Mouse (Mus musculus): ENCODE measurements at regions not wholly inside any gene's neighbourhood (a gene's known extent, or its start where the extent isn't known, plus 50 kb on each side); places are given as distances from the start of the nearest gene placed in this dataset.

- H3K9me3 ChIP-seq (ENCODE audit: low read length): no peaks in the 10 kb centered on the region
- no peak overlapping the region for H3K9ac ChIP-seq (replicated peaks; ENCODE audit: low read depth)
- TF ChIP-seq EP300 (IDR thresholded peaks at IDR 0.05) (no peak), CTCF (IDR thresholded peaks at IDR 0.05) (no peak)
- H3K27ac ChIP-seq (ENCODE audit: low read length): no peak overlapping the region
- no peak for ATAC-seq
- WGBS: 65% methylated on average over 2 of the region's 2 CpGs
- no peak overlapping the region for H3K4me3 ChIP-seq (ENCODE audit: low read depth, low read length)
- no peaks in the 10 kb centered on the region for H3K4me1 ChIP-seq (ENCODE audit: insufficient read depth, low read depth, low read length)
- H3K27me3 ChIP-seq (replicated peaks; ENCODE audit: insufficient read depth, low read length): no peaks in the 10 kb centered on the region
- DNase-seq (ENCODE audit: low spot score): no peak
- no peaks in the 10 kb centered on the region for H3K36me3 ChIP-seq (ENCODE audit: insufficient read depth, low read length)
- H3K4me2 ChIP-seq (replicated peaks; ENCODE audit: low read depth, low read length): no peak overlapping the region
Measured at GRCm38 (mm10) chr6:7463896-7464295, 90.8 kb upstream of the Tac1 start.

- H3K4me3 ChIP-seq (ENCODE audit: low read depth, low read length): no peak overlapping the region
- TF ChIP-seq EP300 (IDR thresholded peaks at IDR 0.05) (no peak), CTCF (IDR thresholded peaks at IDR 0.05) (no peak)
- no peak for DNase-seq (ENCODE audit: low spot score)
- no peaks in the 10 kb centered on the region for H3K9me3 ChIP-seq (ENCODE audit: low read length)
- H3K27ac ChIP-seq (ENCODE audit: low read length): no peak overlapping the region
- WGBS: 69% methylated on average over 2 of the region's 2 CpGs
- no peak overlapping the region for H3K4me2 ChIP-seq (replicated peaks; ENCODE audit: low read depth, low read length)
- no peak for ATAC-seq
- no peaks in the 10 kb centered on the region for H3K36me3 ChIP-seq (ENCODE audit: insufficient read depth, low read length)
- H3K9ac ChIP-seq (replicated peaks; ENCODE audit: low read depth): no peak overlapping the region
- H3K4me1 ChIP-seq (ENCODE audit: insufficient read depth, low read depth, low read length): no peaks in the 10 kb centered on the region
- H3K27me3 ChIP-seq (replicated peaks; ENCODE audit: insufficient read depth, low read length): no peaks in the 10 kb centered on the region
Measured at GRCm38 (mm10) chr6:7464346-7464745, 90.3 kb upstream of the Tac1 start.

GRCm38 (mm10) chr6:7472366-7473026 is 82.2 kb upstream of the Tac1 start:
- TF ChIP-seq EP300 (IDR thresholded peaks at IDR 0.05) (no peak), CTCF (IDR thresholded peaks at IDR 0.05) (no peak)
- Histone ChIP-seq H3K9ac (replicated peaks; ENCODE audit: low read depth) (no peak overlapping the region), H3K9me3 (ENCODE audit: low read length) (no peaks in the 10 kb centered on the region), H3K4me2 (replicated peaks; ENCODE audit: low read depth, low read length) (no peak overlapping the region), H3K4me3 (ENCODE audit: low read depth, low read length) (no peak overlapping the region), H3K27me3 (replicated peaks; ENCODE audit: insufficient read depth, low read length) (no peaks in the 10 kb centered on the region), H3K4me1 (ENCODE audit: insufficient read depth, low read depth, low read length) (no peaks in the 10 kb centered on the region), H3K36me3 (ENCODE audit: insufficient read depth, low read length) (no peaks in the 10 kb centered on the region), H3K27ac (ENCODE audit: low read length) (no peak overlapping the region)
- 25% methylated on average over 7 of the region's 7 CpGs for WGBS
- ATAC-seq: no peak
- DNase-seq (ENCODE audit: low spot score): peak; percentile 8

GRCm38 (mm10) chr6:7473730-7474129 is 80.9 kb upstream of the Tac1 start:
- TF ChIP-seq CTCF (IDR thresholded peaks at IDR 0.05) (no peak), EP300 (IDR thresholded peaks at IDR 0.05) (no peak)
- no peak overlapping the region for H3K9ac ChIP-seq (replicated peaks; ENCODE audit: low read depth)
- H3K4me1 ChIP-seq (ENCODE audit: insufficient read depth, low read depth, low read length): no peaks in the 10 kb centered on the region
- H3K4me3 ChIP-seq (ENCODE audit: low read depth, low read length): no peak overlapping the region
- H3K27me3 ChIP-seq (replicated peaks; ENCODE audit: insufficient read depth, low read length): no peaks in the 10 kb centered on the region
- ATAC-seq (no peak), DNase-seq (ENCODE audit: low spot score) (no peak)
- no peak overlapping the region for H3K27ac ChIP-seq (ENCODE audit: low read length)
- no peak overlapping the region for H3K4me2 ChIP-seq (replicated peaks; ENCODE audit: low read depth, low read length)
- no peaks in the 10 kb centered on the region for H3K36me3 ChIP-seq (ENCODE audit: insufficient read depth, low read length)
- WGBS: 72% methylated on average over 3 of the region's 3 CpGs
- H3K9me3 ChIP-seq (ENCODE audit: low read length): no peaks in the 10 kb centered on the region

- no peaks in the 10 kb centered on the region for H3K36me3 ChIP-seq (ENCODE audit: insufficient read depth, low read length)
- ATAC-seq: no peak
Measured at GRCm38 (mm10) chr6:7476907-7477306, 77.8 kb upstream of the Tac1 start.

GRCm38 (mm10) chr6:7494299-7494698 is 60.4 kb upstream of the Tac1 start:
- no peaks in the 10 kb centered on the region for H3K4me1 ChIP-seq (ENCODE audit: insufficient read depth, low read depth, low read length)
- H3K27me3 ChIP-seq (replicated peaks; ENCODE audit: insufficient read depth, low read length): no peaks in the 10 kb centered on the region
- no peak for DNase-seq (ENCODE audit: low spot score)
- no peak for TF ChIP-seq EP300 (IDR thresholded peaks at IDR 0.05)
- TF ChIP-seq CTCF (IDR thresholded peaks at IDR 0.05): no peak
- no peak for ATAC-seq
- H3K9me3 ChIP-seq (ENCODE audit: low read length): no peaks in the 10 kb centered on the region
- WGBS: 59% methylated on average over 2 of the region's 2 CpGs
- H3K4me2 ChIP-seq (replicated peaks; ENCODE audit: low read depth, low read length): no peak overlapping the region
- no peak overlapping the region for H3K9ac ChIP-seq (replicated peaks; ENCODE audit: low read depth)
- no peak overlapping the region for H3K4me3 ChIP-seq (ENCODE audit: low read depth, low read length)
- H3K27ac ChIP-seq (ENCODE audit: low read length): no peak overlapping the region
- H3K36me3 ChIP-seq (ENCODE audit: insufficient read depth, low read length): no peaks in the 10 kb centered on the region

More at GRCm38 (mm10) chr6:7476907-7477306, 77.8 kb upstream of the Tac1 start:
- TF ChIP-seq CTCF (IDR thresholded peaks at IDR 0.05) (no peak), EP300 (IDR thresholded peaks at IDR 0.05) (no peak)
- no peaks in the 10 kb centered on the region for H3K27me3 ChIP-seq (replicated peaks; ENCODE audit: insufficient read depth, low read length)
- DNase-seq (ENCODE audit: low spot score): no peak
- no peak overlapping the region for H3K4me2 ChIP-seq (replicated peaks; ENCODE audit: low read depth, low read length)
- H3K4me1 ChIP-seq (ENCODE audit: insufficient read depth, low read depth, low read length): no peaks in the 10 kb centered on the region
- no peaks in the 10 kb centered on the region for H3K9me3 ChIP-seq (ENCODE audit: low read length)
- no peak overlapping the region for H3K27ac ChIP-seq (ENCODE audit: low read length)
- no peak overlapping the region for H3K9ac ChIP-seq (replicated peaks; ENCODE audit: low read depth)
- 61% methylated on average over 1 of the region's 1 CpGs for WGBS
- H3K4me3 ChIP-seq (ENCODE audit: low read depth, low read length): no peak overlapping the region

GRCm38 (mm10) chr6:7496766-7497165 is 57.9 kb upstream of the Tac1 start:
- H3K27me3 ChIP-seq (replicated peaks; ENCODE audit: insufficient read depth, low read length): no peaks in the 10 kb centered on the region
- 44% methylated on average over 3 of the region's 3 CpGs for whole genome bisulfite sequencing
- TF ChIP-seq EP300 (IDR thresholded peaks at IDR 0.05): no peak
- no peak for TF ChIP-seq CTCF (IDR thresholded peaks at IDR 0.05)
- H3K9me3 ChIP-seq (ENCODE audit: low read length): no peaks in the 10 kb centered on the region
- no peak for ATAC-seq
- H3K36me3 ChIP-seq (ENCODE audit: insufficient read depth, low read length): no peaks in the 10 kb centered on the region
- H3K9ac ChIP-seq (replicated peaks; ENCODE audit: low read depth): no peak overlapping the region
- H3K27ac ChIP-seq (ENCODE audit: low read length): no peak overlapping the region
- no peak for DNase-seq (ENCODE audit: low spot score)
- no peaks in the 10 kb centered on the region for H3K4me1 ChIP-seq (ENCODE audit: insufficient read depth, low read depth, low read length)
- H3K4me2 ChIP-seq (replicated peaks; ENCODE audit: low read depth, low read length): no peak overlapping the region
- H3K4me3 ChIP-seq (ENCODE audit: low read depth, low read length): no peak overlapping the region
